Mouse (Mus musculus): ENCODE measurements around the gene Gm42421.

The Gm42421 gene

GRCm38 (mm10) chr5:143927875-143928274, at the start of gene Gm42421:
Gm42421 (plus strand) TSS chr5:143928175.
- DNase-seq (ENCODE audit: low spot score in 2 of 2) = no peak

GRCm38 (mm10) chr5:143885274-143885673, 42.7 kb upstream of the Gm42421 start:
- no peak for DNase-seq (ENCODE audit: low spot score in 2 of 2)

GRCm38 (mm10) chr5:143890741-143891140, 37.2 kb upstream of the Gm42421 start:
- no peak for DNase-seq (ENCODE audit: low spot score in 2 of 2)

GRCm38 (mm10) chr5:143892255-143892886, 35.6 kb upstream of the Gm42421 start:
- DNase-seq (ENCODE audit: low spot score in 2 of 2) = peak in 1 of 2 experiments; percentile 24

- no peak for DNase-seq (ENCODE audit: low spot score in 2 of 2)
These were observed 34.6 kb upstream of the Gm42421 start for GRCm38 (mm10) chr5:143893396-143893795.

GRCm38 (mm10) chr5:143897635-143898330, 30.2 kb upstream of the Gm42421 start, which contains the start of gene Ankrd61:
Ankrd61 (minus strand) TSS chr5:143897685.
- no peak for DNase-seq (ENCODE audit: low spot score in 2 of 2)

GRCm38 (mm10) chr5:143902111-143902510, 25.9 kb upstream of the Gm42421 start:
- no peak for DNase-seq (ENCODE audit: low spot score in 2 of 2)

GRCm38 (mm10) chr5:143903813-143904212, 24.2 kb upstream of the Gm42421 start:
- DNase-seq (ENCODE audit: low spot score in 2 of 2) = no peak

- DNase-seq (ENCODE audit: low spot score in 2 of 2) = peak in 1 of 2 experiments; percentile 24
These were observed 21.5 kb upstream of the Gm42421 start for GRCm38 (mm10) chr5:143906429-143906828.

- no peak for DNase-seq (ENCODE audit: low spot score in 2 of 2)
These were observed 19.0 kb upstream of the Gm42421 start for GRCm38 (mm10) chr5:143908926-143909325.

- DNase-seq (ENCODE audit: low spot score in 2 of 2) = peak; percentile 97 to 98
These were observed 18.3 kb upstream of the Gm42421 start, which contains the start of the genes Aimp2 and Pms2 for GRCm38 (mm10) chr5:143909417-143910400. Aimp2 (minus strand) TSS chr5:143909847. Pms2 (plus strand) TSS chr5:143909964.

GRCm38 (mm10) chr5:143916221-143916620, 11.8 kb upstream of the Gm42421 start:
- DNase-seq (ENCODE audit: low spot score in 2 of 2) = no peak

GRCm38 (mm10) chr5:143917418-143917817, 10.6 kb upstream of the Gm42421 start:
- peak in 1 of 2 experiments; percentile 33 for DNase-seq (ENCODE audit: low spot score in 2 of 2)

GRCm38 (mm10) chr5:143918120-143918519, 9.9 kb upstream of the Gm42421 start:
- no peak for DNase-seq (ENCODE audit: low spot score in 2 of 2)

- no peak for DNase-seq (ENCODE audit: low spot score in 2 of 2)
These were observed 3.1 kb upstream of the Gm42421 start for GRCm38 (mm10) chr5:143924781-143925452.

- DNase-seq (ENCODE audit: low spot score in 2 of 2) = no peak
These were observed 1.3 kb downstream of the Gm42421 start for GRCm38 (mm10) chr5:143929291-143929690.

- DNase-seq (ENCODE audit: low spot score in 2 of 2) = no peak
These were observed 2.7 kb downstream of the Gm42421 start for GRCm38 (mm10) chr5:143930656-143931055.

- no peak for DNase-seq (ENCODE audit: low spot score in 2 of 2)
These were observed 4.0 kb downstream of the Gm42421 start for GRCm38 (mm10) chr5:143931863-143932580.

- DNase-seq (ENCODE audit: low spot score in 2 of 2) = no peak
These were observed 4.9 kb downstream of the Gm42421 start, which contains the start of gene Rsph10b for GRCm38 (mm10) chr5:143932831-143933230. Rsph10b (plus strand) TSS chr5:143933035.

GRCm38 (mm10) chr5:143933414-143933813, 5.4 kb downstream of the Gm42421 start:
- no peak for DNase-seq (ENCODE audit: low spot score in 2 of 2)
